In genomic region chr7:24608017-24608416, GRCm38 (mm10) we compare ENCODE assay signal across 9 mouse cellular contexts. TPM values are rescaled to one million over a fixed set of nuclear protein-coding genes. Genes with fewer than 3 reads are reported as not detected.
DNase-seq lines count a peak whose midpoint lies in the region; ATAC-seq and TF ChIP-seq lines count a peak whose summit lies in the region.
"Had no signal": no experiment of that assay in that cellular context is flagged by ENCODE, and none has a peak within 500 bp of the region (broad histone marks: within the 10 kb centered on the region; RNA-seq: fewer than 3 reads in every experiment).

No protein-coding gene starts in this region.

- no peak overlapping the region for H3K27ac ChIP-seq in limb, embryonic 11.5 days (replicated peaks; ENCODE audit: low read depth, low read length)
- H3K27ac ChIP-seq in limb, embryonic 10.5 days: no peak overlapping the region
- no peak overlapping the region for H3K27ac ChIP-seq in brown adipose tissue, adult 24 weeks (replicated peaks; ENCODE audit: low read depth, low read length)
- peak overlapping the region; percentile 13; the same call in 1 of the 2 replicates for H3K27ac ChIP-seq in small intestine, adult 2 months (ENCODE audit: insufficient read depth, low read depth, low read length)

- H3K27me3 ChIP-seq in limb, embryonic 11.5 days (ENCODE audit: control insufficient read depth, insufficient read depth, low read length): peaks cover 37% of the 10 kb centered on the region
- peaks cover 48% of the 10 kb centered on the region for H3K27me3 ChIP-seq in limb, embryonic 10.5 days (ENCODE audit: low read depth, poor library complexity, severe bottlenecking)
- no peaks in the 10 kb centered on the region for H3K27me3 ChIP-seq in small intestine, adult 2 months (ENCODE audit: control insufficient read depth, insufficient read depth, low read length)

- no peak for DNase-seq in limb, embryonic 11.5 days (ENCODE audit: low spot score)
- DNase-seq in limb, embryonic 10.5 days (ENCODE audit: low spot score): no peak
- peak; percentile 70 to 84 for DNase-seq in heart, adult 18-20 months
- DNase-seq in kidney, adult 18-20 months: peak; percentile 59
- peak; percentile 81 for DNase-seq in lung, postnatal 10 days
- DNase-seq in frontal cortex, postnatal 36 days (ENCODE audit: low spot score in 2 of 2): no peak

- no peak for TF ChIP-seq CTCF in small intestine, adult 2 months (IDR thresholded peaks at IDR 0.05; ENCODE audit: extremely low read depth, insufficient read length, insufficient replicate concordance, low read depth, low read length)

- ATAC-seq in limb, embryonic 11.5 days (ENCODE audit: insufficient number of reproducible peaks, low FRiP score, low TSS enrichment, low read depth): peak; percentile 64; the same call in 1 of the 2 replicates

- no peak for TF ChIP-seq POLR2A in small intestine, adult 2 months (IDR thresholded peaks at IDR 0.05; ENCODE audit: low read depth, low read length)

- H3K4me2 ChIP-seq in limb, embryonic 11.5 days (ENCODE audit: low read depth, severe bottlenecking): no peak overlapping the region

- H3K4me3 ChIP-seq in limb, embryonic 11.5 days (ENCODE audit: low read depth, low read length): no peak overlapping the region
- no peak overlapping the region for H3K4me3 ChIP-seq in limb, embryonic 10.5 days
- H3K4me3 ChIP-seq in brown adipose tissue, adult 24 weeks (ENCODE audit: insufficient read depth, low read depth, low read length): peak overlapping the region; percentile 23
- peak overlapping the region; percentile 26 for H3K4me3 ChIP-seq in small intestine, adult 2 months (ENCODE audit: low read depth, low read length)

- 50% methylated on average over 6 of the region's 6 CpGs for WGBS in limb, embryonic 11.5 days
- 41% methylated on average over 6 of the region's 6 CpGs for WGBS in limb, embryonic 10.5 days
- WGBS in small intestine, adult 2 months: 46% methylated on average over 6 of the region's 6 CpGs

- no peaks in the 10 kb centered on the region; the same call in 1 of the 2 replicates for H3K9me3 ChIP-seq in limb, embryonic 11.5 days (ENCODE audit: control insufficient read depth, low read length)
- H3K9me3 ChIP-seq in limb, embryonic 10.5 days (replicated peaks): no peaks in the 10 kb centered on the region

- H3K9ac ChIP-seq in limb, embryonic 11.5 days (ENCODE audit: low read length): no peak overlapping the region

- no peaks in the 10 kb centered on the region for H3K36me3 ChIP-seq in limb, embryonic 11.5 days (ENCODE audit: control insufficient read depth, insufficient read depth, low read length)
- peaks cover 15% of the 10 kb centered on the region; the same call in 1 of the 2 replicates for H3K36me3 ChIP-seq in limb, embryonic 10.5 days
- 0 out of 2 replicates have a peak, but pooled peaks cover 1% of the 10 kb centered on the region for H3K36me3 ChIP-seq in small intestine, adult 2 months (ENCODE audit: control insufficient read depth, insufficient read depth, low read length)

- peaks cover 8% of the 10 kb centered on the region; the same call in 1 of the 2 replicates for H3K4me1 ChIP-seq in limb, embryonic 11.5 days (ENCODE audit: control insufficient read depth, insufficient read depth, low read length)
- H3K4me1 ChIP-seq in limb, embryonic 10.5 days: peaks cover 25% of the 10 kb centered on the region
- H3K4me1 ChIP-seq in brown adipose tissue, adult 24 weeks (ENCODE audit: control insufficient read depth, insufficient read depth, insufficient read length, low read length): peaks cover 2% of the 10 kb centered on the region; the same call in 1 of the 2 replicates
- peaks cover 15% of the 10 kb centered on the region for H3K4me1 ChIP-seq in small intestine, adult 2 months (ENCODE audit: control insufficient read depth, insufficient read depth, insufficient read length, low read length)

RNA-seq across cellular contexts. Expression of gene Phldb3, which starts 2.5 kb away (rescaled TPM):
- polyA plus RNA-seq in limb, embryonic 11.5 days (2014; fragmentation: Nextera tagmentation; extraction: Ambion mirVana): 0.16 and 0.21 TPM in 2 replicates
- polyA plus RNA-seq in limb, embryonic 10.5 days (2016; fragmentation: Nextera tagmentation; extraction: Ambion mirVana): 0.09 and 0.14 TPM in 2 replicates
- 0.75 TPM in 1 of 2 replicates, not detected in the other for polyA plus RNA-seq in brown adipose tissue, adult 24 weeks (2012; ENCODE audit: insufficient read depth, insufficient read length, missing spikeins)
- under 1 TPM; 0.10 to 0.31 TPM for total RNA-seq in heart, adult 18-20 months (2021)
- polyA plus RNA-seq in small intestine, adult 2 months (2012; rRNA removed): 2.3 and 7.5 TPM in 2 replicates

RNA-seq across cellular contexts. Expression of gene Zfp575, which starts 20.6 kb away (rescaled TPM):
- 2.1 and 2.3 TPM in 2 replicates for polyA plus RNA-seq in limb, embryonic 11.5 days (2014; fragmentation: Nextera tagmentation; extraction: Ambion mirVana)
- 1.6 and 2.6 TPM in 2 replicates for polyA plus RNA-seq in limb, embryonic 10.5 days (2016; fragmentation: Nextera tagmentation; extraction: Ambion mirVana)
- polyA plus RNA-seq in brown adipose tissue, adult 24 weeks (2012; ENCODE audit: insufficient read depth, insufficient read length, missing spikeins): not detected in 2 replicates
- total RNA-seq in heart, adult 18-20 months (2021): under 1 TPM in 1 of 2 experiments, not detected in 1; 0.13 TPM
- 0.62 and 0.79 TPM in 2 replicates for polyA plus RNA-seq in small intestine, adult 2 months (2012; rRNA removed)

RNA-seq across cellular contexts. Expression of gene Ethe1, which starts 20.7 kb away (rescaled TPM):
- 30.8 and 32.2 TPM in 2 replicates for polyA plus RNA-seq in limb, embryonic 11.5 days (2014; fragmentation: Nextera tagmentation; extraction: Ambion mirVana)
- 27.1 and 31.9 TPM in 2 replicates for polyA plus RNA-seq in limb, embryonic 10.5 days (2016; fragmentation: Nextera tagmentation; extraction: Ambion mirVana)
- polyA plus RNA-seq in brown adipose tissue, adult 24 weeks (2012; ENCODE audit: insufficient read depth, insufficient read length, missing spikeins): 17.2 and 20.4 TPM in 2 replicates
- 10 to 100 TPM; 61.2 to 71.1 TPM for total RNA-seq in heart, adult 18-20 months (2021)
- polyA plus RNA-seq in small intestine, adult 2 months (2012; rRNA removed): 44.2 and 47.3 TPM in 2 replicates

RNA-seq across cellular contexts. Expression of gene Lypd3, which starts 28.3 kb away (rescaled TPM):
- 1.7 and 2.8 TPM in 2 replicates for polyA plus RNA-seq in limb, embryonic 11.5 days (2014; fragmentation: Nextera tagmentation; extraction: Ambion mirVana)
- 1.5 and 2.2 TPM in 2 replicates for polyA plus RNA-seq in limb, embryonic 10.5 days (2016; fragmentation: Nextera tagmentation; extraction: Ambion mirVana)
- polyA plus RNA-seq in brown adipose tissue, adult 24 weeks (2012; ENCODE audit: insufficient read depth, insufficient read length, missing spikeins): not detected in 2 replicates
- not detected for total RNA-seq in heart, adult 18-20 months (2021)
- 0.42 and 0.70 TPM in 2 replicates for polyA plus RNA-seq in small intestine, adult 2 months (2012; rRNA removed)
- polyA plus RNA-seq: cortical plate, adult 2 months had no signal

Comparison
In these comparisons a context has a peak if more than half of its experiments do, and no peak if none do; other contexts are left out.
1. DNase-seq: peak in heart, adult 18-20 months (2 of 2), kidney, adult 18-20 months (single experiment) and lung, postnatal 10 days (single experiment); none in limb, embryonic 11.5 days (single experiment), limb, embryonic 10.5 days (single experiment) and frontal cortex, postnatal 36 days (0 of 2).
2. H3K4me3 ChIP-seq: peak in brown adipose tissue, adult 24 weeks (single experiment) and small intestine, adult 2 months (single experiment); none in limb, embryonic 11.5 days (single experiment) and limb, embryonic 10.5 days (single experiment).